Mouse (Mus musculus) liver, adult 2 months (tissue): Measurements from ENCODE around the gene Ezr.

Experiments used
- CTCF ChIP-seq: fragments of 200-500 bp; IDR thresholded peaks from 2 replicates; pipeline ENCODE4 v1.5.1; 2011; ENCODE audit warnings: low read depth, low read length, control low read depth
- POLR2A ChIP-seq: fragments of 200-500 bp; IDR thresholded peaks from 2 replicates; pipeline ENCODE4 v1.6.1; 2011; ENCODE audit warnings: low read length, control low read depth; ENCODE audit not compliant: insufficient read depth; ENCODE audit errors: extremely low read depth

DNA sequence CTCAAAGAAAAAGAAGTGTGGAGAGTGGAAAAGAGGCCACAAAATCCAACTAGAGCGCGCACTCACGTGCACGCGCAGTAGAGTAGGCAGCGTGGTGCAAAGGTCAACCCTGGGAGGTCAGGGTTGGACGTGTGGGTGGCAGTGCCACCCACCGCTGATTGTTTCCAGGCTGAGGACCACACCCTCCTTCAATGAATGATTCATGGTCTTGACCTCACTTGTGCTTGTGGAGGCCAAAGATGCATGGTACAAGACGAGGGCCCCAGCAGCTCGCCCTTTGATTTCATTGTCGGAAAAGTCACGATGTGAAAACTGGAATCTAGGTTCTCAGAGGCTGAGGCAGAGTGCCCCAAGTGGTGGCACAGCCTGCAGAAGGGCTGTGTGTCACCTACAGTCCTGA lies 51.0 kb downstream of the Ezr start:
- TF ChIP-seq POLR2A = no peak
- TF ChIP-seq CTCF = no peak
